Mouse (Mus musculus) frontal cortex, adult (tissue): ENCODE data around the gene Lmna.

Source experiments
- ATAC-seq: cut with Nextera tagmentation; 2 replicates; pipeline ENCODE4 v1.9.2; 2017; ENCODE audit warnings: mild to moderate bottlenecking, moderate library complexity, mixed read lengths; ENCODE audit not compliant: low TSS enrichment

The Lmna gene

DNA sequence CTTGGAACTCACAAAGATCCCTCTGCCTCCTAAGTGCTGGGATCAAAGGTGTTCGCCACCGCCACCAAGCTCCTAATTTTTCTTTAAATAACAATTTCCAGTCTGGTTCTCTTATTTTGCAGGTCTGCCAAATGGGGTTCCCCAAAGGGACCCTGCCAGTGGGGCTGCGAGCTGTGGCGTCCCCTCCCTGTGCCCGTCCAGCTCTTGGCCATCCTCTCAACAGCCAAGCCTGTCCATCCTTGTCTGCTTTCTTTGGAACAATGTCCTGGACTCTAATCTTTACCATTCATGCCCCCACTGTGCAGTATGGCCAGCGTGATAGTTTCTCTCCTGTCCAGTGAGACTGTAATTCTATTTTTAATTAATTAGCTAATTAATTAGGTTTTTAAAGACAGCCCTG, 11.4 kb upstream of the Lmna start:
- no peak for ATAC-seq

DNA sequence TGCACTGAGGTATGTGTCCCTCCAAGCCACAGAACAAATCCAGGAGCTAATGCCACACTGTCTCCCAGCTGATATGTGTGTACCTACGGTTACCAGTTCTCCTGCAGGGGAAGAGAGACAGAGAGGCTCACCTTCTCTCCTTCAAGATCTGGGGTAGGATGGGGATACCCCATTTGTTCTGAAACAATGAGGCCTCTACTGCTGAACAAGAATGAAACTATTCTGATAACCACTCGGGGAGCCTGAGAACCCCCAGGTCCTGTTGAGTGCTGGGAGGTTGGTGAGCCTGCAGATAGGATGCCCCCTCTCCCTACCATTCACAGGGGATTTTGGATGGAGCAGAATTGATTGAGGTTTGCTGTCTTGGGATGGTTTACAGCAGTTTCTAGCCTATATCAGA, 10.3 kb upstream of the Lmna start:
- no peak for ATAC-seq

DNA sequence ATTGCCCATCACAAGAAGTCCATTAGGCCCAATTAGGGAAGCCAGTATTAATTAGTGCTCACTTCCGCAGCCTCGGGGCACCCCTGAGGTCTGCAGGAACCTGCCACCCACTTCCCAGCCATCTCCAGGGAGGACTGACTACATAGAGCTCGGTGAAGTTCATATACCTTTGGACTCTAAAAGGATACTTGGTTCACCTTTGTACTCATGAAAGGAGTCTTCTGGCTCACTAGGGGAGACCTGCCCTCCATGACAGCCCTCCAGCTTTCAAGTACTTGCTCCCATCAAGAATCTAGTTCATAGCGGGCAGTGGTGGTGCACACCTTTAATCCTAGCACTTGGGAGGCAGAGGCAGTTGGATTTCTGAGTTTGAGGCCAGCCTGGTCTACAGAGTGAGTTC, 8.7 kb upstream of the Lmna start:
- ATAC-seq: no peak

GRCm38 (mm10) chr3:88516407-88516806, 6.7 kb upstream of the Lmna start:
- no peak for ATAC-seq

- no peak for ATAC-seq
Observed at GRCm38 (mm10) chr3:88515095-88515386, 5.3 kb upstream of the Lmna start.

DNA sequence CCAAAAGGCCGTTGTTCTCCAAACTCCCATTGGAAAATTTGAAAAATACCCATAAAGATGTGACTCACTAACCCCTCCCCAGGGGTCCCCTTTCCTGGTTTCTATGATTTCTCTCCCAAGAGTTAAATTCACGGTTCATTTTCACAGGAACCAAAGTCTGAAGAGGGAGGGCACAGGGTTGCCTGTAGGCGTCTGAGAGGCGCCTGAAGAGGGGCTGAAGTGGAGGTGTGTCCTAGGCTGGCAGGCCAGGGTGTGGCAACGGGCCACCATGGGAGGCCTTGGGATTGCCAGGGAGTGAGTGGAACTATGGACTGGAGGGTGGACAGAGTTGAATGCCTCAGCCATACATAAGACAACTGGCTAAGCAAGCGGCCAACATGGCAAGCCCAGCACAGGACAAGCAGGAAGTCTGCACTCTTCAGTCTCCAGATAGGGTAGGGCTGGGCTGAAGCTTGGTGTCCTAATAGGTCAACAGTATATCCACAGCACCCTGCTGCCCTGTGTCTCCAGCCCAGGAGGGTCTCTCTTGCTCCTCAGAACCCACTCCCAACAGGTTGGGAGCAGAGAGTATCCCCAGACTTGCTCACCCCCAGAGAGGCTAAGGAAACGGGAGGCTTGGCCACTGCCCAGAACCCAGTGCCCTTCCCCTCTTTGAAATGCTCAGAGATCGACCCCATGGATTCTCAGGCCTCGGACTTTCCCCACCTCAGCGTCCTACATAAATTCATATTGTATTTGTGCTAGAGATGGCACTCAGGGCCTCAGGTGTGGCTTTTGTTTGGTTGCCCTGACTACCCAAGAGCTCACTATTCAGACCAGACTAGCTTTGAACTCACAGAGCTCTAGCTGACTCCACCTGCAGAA, 4.7 kb upstream of the Lmna start:
- ATAC-seq: no peak

GRCm38 (mm10) chr3:88513546-88514115, 3.9 kb upstream of the Lmna start:
- ATAC-seq: no peak

DNA sequence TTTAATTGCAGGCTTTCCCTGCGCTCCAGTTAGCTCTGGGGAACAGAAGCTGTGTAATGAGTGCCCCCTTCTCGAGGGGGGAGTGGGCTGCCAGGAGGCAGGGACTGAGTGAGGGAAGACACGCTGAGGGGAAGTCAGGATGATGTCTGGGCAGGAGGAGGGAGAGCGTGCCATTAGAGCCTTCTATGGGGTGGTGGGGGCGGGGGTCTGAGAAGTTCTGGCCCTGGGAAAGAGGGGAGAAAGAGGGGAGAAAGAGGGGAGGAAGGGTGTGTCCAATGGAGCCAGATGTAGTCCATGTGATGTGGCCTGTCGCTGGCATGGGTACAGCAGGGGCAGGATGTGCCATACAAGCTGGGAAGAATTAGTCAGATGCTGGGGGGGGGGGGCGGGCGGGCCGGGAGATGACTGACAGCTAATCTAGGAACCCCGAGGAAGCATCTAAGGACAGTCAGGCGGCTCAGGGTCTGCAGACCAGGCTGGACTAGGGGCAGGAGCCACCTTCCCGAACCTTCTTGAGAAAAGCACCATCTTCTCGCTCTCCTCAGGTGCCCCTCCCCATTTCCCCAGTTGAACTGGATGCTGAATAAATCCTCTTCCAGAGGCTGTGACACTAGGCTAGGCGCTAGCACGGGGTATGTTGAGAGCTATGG, 3.3 kb upstream of the Lmna start:
- ATAC-seq: no peak

DNA sequence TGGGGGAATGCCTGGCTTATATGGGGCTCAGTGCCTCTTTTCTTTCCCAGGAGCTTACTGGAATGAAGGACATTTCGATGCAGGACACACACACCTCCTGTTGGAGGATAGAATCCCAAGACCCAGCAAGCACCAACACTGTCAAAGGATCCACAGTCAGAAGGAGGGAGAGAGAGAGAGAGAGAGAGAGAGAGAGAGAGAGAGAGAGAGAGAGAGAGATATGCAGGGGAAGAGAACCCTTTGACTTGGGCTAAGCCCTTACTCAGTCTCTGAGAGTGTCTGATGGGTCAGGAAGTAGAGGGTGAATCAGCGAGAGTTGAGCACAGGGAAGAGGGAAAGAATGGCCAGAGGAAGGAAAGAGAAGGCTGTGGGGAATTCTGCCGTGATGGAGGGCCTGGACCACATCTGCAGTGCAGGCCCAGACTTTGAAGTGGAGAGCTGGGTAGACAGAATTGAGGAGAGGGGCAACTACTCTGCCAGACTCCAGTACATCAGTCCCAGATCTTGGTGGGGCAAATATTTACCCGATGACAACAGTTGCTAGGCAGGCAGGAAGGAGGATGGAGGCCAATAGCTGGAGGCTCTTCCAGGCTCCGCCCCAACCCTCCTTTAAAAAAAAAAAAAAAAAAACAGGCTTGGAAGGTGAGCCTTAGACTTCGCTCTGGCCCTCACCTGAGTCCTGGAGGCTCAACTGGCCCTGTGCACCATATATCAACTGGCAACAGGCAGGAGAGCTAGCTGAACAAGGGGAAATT, 2.6 kb upstream of the Lmna start:
- ATAC-seq: no peak

- ATAC-seq: no peak
Observed at GRCm38 (mm10) chr3:88511559-88511958, 1.8 kb upstream of the Lmna start.

- no peak for ATAC-seq
Observed at GRCm38 (mm10) chr3:88510421-88511289, 899 bp upstream of the Lmna start.

GRCm38 (mm10) chr3:88509250-88509649, 506 bp downstream of the Lmna start:
- ATAC-seq: no peak

GRCm38 (mm10) chr3:88505765-88506164, 4.0 kb downstream of the Lmna start:
- ATAC-seq: no peak

GRCm38 (mm10) chr3:88505081-88505480, 4.7 kb downstream of the Lmna start:
- ATAC-seq: no peak

DNA sequence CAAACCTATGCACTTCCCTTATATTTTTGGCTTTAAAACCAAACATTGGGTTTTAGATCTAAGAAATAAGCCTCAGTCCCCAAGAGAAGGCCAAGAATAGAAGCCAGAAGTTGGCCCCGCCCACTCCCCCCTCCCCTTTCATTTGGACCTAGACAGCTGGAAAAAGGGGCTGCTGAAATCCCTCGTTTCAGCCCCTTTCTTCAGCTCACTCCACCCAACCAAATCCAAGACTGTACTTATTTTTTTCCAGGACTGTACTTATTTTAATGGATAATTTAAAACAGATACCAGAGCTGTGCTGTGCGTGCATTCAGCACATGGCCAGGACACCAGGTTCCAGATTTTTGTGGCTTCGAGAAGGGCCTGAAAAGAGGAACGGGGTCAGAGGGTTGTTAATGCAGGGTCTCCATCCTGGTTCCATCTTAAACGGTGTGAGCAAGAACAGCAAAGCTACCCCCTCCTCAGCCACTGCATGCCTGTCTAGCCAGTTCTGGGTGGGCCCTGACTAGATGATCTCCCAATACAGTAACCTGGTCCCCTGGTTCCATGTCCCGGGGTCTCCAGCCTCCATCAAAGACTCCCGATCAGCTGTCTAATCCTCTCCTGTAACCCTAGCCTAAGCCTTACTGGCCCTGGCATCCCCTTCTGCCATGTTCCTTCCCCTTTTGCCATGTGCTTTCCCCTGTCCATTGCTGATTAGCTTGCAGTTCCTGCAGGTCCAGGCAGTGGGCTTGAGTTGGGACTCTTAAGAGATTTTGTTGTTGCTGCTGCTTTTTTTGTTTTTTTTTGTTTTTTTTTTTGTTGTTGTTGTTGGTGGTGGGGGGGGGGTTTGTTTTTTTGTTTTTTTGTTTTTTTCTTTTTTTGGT, 5.6 kb downstream of the Lmna start:
- ATAC-seq: no peak

DNA sequence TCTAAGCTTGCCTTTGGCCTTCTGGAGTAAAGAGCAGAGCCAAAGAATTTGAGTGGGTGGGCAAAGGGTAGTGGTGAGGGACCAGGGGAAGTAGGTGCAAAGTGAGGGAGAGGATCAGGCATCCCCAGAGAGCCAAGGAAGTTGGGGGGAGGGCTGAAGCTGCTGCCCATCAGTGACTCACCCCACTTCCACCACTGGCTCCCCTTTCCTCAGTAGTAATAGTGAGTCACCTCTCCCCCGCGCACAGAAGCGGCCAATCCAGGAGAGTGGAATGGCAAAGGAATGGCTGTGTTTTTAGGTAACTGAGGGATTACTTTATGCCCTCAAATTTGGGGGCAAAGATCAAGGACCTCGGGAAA, 6.3 kb downstream of the Lmna start:
- peak; percentile 47 for ATAC-seq

GRCm38 (mm10) chr3:88502641-88503504, 6.9 kb downstream of the Lmna start:
- peak; percentile 89 for ATAC-seq

DNA sequence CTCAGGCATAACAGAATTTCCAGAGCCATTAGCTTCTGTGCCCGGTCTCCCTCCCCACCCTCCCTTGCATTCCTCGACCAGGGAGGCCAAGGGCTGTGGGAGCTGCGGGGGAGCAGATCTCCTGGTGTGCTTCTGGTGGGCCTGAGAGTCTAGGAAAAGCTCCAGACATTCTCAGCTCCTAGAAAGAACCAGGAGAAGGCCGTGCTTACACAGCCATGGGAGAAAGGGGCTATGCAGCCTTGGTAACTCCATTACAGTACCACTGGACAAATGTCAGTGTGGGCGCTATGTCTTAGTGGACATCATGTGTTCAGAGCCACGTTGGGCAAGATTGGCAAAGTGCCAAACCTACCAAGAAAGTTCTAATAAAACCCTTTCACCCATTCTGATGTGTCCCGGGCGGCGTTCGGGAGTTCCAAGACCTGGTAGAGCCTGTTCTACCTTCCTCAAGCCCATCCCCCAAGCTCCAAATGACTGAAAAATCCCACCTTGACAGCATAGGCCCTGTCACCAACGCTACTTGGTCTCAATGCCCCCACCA, 7.7 kb downstream of the Lmna start:
- no peak for ATAC-seq

- no peak for ATAC-seq
Observed at GRCm38 (mm10) chr3:88501366-88502030, 8.3 kb downstream of the Lmna start.
